Mouse (Mus musculus): Measurements from ENCODE around the gene Cxcl3. TPM values are rescaled to one million over a fixed set of nuclear protein-coding genes. Genes with fewer than 3 reads are reported as not detected.
"Not testable (repeated sequence)": the region's sequence is repeated elsewhere in the genome, so short reads cannot be mapped to it uniquely, and the experiment has no call there.

Gene Cxcl3
- polyA plus RNA-seq, 1 experiment from 2014 or later = 0.25 TPM

DNA sequence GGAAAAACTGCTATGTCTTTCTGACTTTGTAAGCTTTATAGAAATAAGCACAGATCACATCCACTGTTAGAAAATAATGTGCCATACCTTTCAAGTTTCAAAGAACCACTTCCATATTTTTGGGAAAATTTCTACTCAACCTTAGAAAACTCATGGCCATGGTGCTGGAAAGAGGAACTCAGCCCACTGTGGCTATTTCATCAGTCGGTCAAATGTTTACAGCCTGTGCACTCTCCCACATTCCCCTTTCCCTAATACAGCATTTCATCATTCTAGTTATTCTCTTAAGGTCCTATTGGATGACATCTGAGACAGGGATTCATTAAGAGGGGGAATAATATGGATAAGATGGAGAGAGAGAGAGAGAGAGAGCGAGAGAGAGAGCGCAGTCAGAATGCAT is 2.2 kb upstream of the Cxcl3 start:
- Histone ChIP-seq H3K9me3 (ENCODE audit: control insufficient read depth, low read length) (no peaks in the 10 kb centered on the region), H3K36me3 (ENCODE audit: control insufficient read depth, insufficient read depth, low read length) (no peaks in the 10 kb centered on the region), H3K4me3 (ENCODE audit: low read depth, low read length) (no peak overlapping the region), H3K4me2 (no peak overlapping the region), H3K27me3 (replicated peaks; ENCODE audit: control insufficient read depth, insufficient read depth, low read length) (no peaks in the 10 kb centered on the region), H3K9ac (ENCODE audit: low read depth, low read length) (no peak overlapping the region), H3K4me1 (replicated peaks; ENCODE audit: control insufficient read depth, insufficient read depth, low read length) (no peaks in the 10 kb centered on the region), H3K27ac (ENCODE audit: low read depth, low read length) (no peak overlapping the region)
- DNase-seq (ENCODE audit: low spot score) (no peak), ATAC-seq (replicated peaks; ENCODE audit: low FRiP score) (no peak)
- WGBS = 75% methylated on average over 3 of the region's 3 CpGs

DNA sequence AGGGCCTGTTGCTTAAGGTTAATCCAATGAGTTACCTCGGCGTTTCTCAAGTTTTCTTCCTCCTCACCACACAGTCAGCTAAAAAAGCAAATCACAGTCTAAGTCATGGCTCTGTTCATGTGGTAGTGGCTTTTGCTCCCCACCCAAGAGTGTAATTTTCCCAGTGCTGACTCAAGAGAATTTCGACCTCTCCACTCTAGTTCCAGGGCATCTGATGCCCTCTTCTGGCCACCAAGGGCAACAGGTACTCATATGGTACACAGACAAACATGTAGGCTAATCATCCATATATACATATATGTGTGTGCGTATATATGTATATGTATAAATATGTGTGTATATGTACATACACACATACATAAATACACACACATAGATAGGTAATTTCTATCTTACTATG is 2.2 kb downstream of the Cxcl3 start:
- Histone ChIP-seq H3K4me2 (no peak overlapping the region), H3K4me1 (replicated peaks; ENCODE audit: control insufficient read depth, insufficient read depth, low read length) (no peaks in the 10 kb centered on the region), H3K27ac (ENCODE audit: low read depth, low read length) (no peak overlapping the region), H3K4me3 (ENCODE audit: low read depth, low read length) (no peak overlapping the region), H3K36me3 (ENCODE audit: control insufficient read depth, insufficient read depth, low read length) (no peaks in the 10 kb centered on the region), H3K27me3 (replicated peaks; ENCODE audit: control insufficient read depth, insufficient read depth, low read length) (no peaks in the 10 kb centered on the region), H3K9ac (ENCODE audit: low read depth, low read length) (no peak overlapping the region), H3K9me3 (ENCODE audit: control insufficient read depth, low read length) (no peaks in the 10 kb centered on the region)
- 67% methylated on average over 4 of the region's 4 CpGs for WGBS
- DNase-seq (ENCODE audit: low spot score) (no peak), ATAC-seq (replicated peaks; ENCODE audit: low FRiP score) (no peak)

DNA sequence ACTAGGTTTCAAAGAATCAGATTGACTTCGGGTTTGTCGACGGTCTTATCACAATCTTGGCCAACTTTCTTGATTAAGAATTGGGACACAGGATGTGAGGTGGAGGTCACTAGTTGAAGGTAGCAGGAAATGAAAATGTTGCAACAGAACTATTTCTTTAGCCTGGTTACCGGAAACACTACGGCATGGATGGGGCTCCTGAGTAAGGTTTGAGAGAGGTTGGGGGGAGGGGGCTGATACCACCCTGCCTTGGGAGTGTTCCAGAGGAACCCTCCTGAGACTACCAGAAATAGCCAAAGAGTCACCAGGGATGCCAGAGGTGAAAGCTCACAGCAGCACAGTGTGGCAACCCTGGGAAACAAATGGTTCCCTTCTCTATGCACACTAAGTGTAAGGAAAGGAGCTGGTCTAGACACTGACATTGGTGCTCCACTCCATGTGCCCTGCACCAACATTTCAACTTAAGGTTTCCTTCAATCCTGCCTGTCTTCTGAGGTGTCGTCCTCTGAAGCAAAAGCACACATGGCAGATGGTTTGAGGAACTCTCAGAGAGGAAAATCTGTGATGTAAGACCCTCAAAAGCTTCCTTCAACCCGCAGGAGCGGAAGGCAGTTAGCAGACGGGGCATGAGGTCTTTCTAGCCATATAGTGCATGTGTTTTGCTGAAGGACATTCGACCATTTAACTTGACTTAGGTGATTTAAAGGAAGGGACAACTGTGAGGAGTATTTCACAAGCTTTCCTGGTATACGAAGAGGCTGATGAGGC is 3.6 kb downstream of the Cxcl3 start:
- Histone ChIP-seq H3K27ac (ENCODE audit: low read depth, low read length) (no peak overlapping the region), H3K9ac (ENCODE audit: low read depth, low read length) (no peak overlapping the region), H3K27me3 (replicated peaks; ENCODE audit: control insufficient read depth, insufficient read depth, low read length) (no peaks in the 10 kb centered on the region), H3K9me3 (ENCODE audit: control insufficient read depth, low read length) (no peaks in the 10 kb centered on the region), H3K4me3 (ENCODE audit: low read depth, low read length) (no peak overlapping the region), H3K4me1 (replicated peaks; ENCODE audit: control insufficient read depth, insufficient read depth, low read length) (no peaks in the 10 kb centered on the region), H3K4me2 (no peak overlapping the region), H3K36me3 (ENCODE audit: control insufficient read depth, insufficient read depth, low read length) (no peaks in the 10 kb centered on the region)
- DNase-seq (ENCODE audit: low spot score) (no peak), ATAC-seq (replicated peaks; ENCODE audit: low FRiP score) (no peak)
- WGBS = 53% methylated on average over 11 of the region's 11 CpGs

DNA sequence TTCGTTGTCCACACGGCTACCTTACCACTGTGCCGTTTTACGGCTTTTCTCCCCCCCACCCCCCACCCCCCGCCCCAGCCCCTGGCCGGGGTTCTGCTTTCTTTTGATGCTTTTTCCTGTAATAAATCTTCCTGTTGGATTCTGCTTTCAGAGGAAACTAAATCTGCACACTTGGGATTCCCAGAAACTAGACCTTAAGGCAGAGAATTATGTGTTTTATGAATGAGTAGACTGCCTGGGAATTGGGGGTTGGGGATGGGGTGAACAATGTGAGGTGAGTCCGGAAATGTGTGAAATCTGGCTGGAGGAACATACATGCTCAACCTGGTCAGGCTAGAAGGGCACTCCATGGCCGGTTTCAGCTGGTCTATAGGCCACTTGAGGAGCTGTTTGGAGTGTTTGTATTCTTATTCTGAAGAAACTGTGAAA is 4.2 kb downstream of the Cxcl3 start:
- WGBS = 45% methylated on average over 8 of the region's 8 CpGs
- ATAC-seq (replicated peaks; ENCODE audit: low FRiP score) (no peak), DNase-seq (ENCODE audit: low spot score) (no peak)
- no peak overlapping the region for H3K27ac ChIP-seq (ENCODE audit: low read depth, low read length)
- no peaks in the 10 kb centered on the region for H3K4me1 ChIP-seq (replicated peaks; ENCODE audit: control insufficient read depth, insufficient read depth, low read length)
- no peak overlapping the region for H3K4me2 ChIP-seq
- no peak overlapping the region for H3K9ac ChIP-seq (ENCODE audit: low read depth, low read length)
- H3K4me3 ChIP-seq (ENCODE audit: low read depth, low read length) = no peak overlapping the region
- no peaks in the 10 kb centered on the region for H3K9me3 ChIP-seq (ENCODE audit: control insufficient read depth, low read length)
- H3K27me3 ChIP-seq (replicated peaks; ENCODE audit: control insufficient read depth, insufficient read depth, low read length) = no peaks in the 10 kb centered on the region
- H3K36me3 ChIP-seq (ENCODE audit: control insufficient read depth, insufficient read depth, low read length) = no peaks in the 10 kb centered on the region

DNA sequence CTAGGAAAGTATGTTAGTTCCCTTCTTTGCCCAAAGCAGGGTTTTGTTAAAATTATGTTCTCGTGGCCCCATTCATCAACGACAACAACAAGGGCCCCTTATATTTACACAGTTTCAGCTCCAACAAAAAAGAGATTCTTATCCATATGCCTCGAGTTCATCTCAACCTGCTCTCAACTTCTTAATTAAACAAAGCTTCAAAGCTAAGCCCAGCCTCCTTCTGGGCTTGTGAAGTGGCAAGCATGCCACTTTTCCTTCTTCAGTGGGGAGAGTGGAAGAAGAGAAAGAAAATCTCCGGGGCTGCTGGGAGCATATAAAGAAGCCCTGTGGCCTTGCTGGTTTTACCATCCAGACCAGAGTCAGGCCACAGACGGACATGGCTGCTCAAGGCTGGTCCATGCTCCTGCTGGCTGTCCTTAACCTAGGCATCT is 8.3 kb downstream of the Cxcl3 start, which contains the start of gene Cxcl15:
TSS of gene Cxcl15 (plus strand) at position 340 of the 431 bp plus-strand sequence.
- no peak within 1 kb of the TSS for H3K27ac ChIP-seq (ENCODE audit: low read depth, low read length)
- 61% methylated on average over 5 of the region's 5 CpGs for WGBS
- no peak within 1 kb of the TSS for H3K9ac ChIP-seq (ENCODE audit: low read depth, low read length)
- no peaks in the 10 kb centered on the region for H3K9me3 ChIP-seq (ENCODE audit: control insufficient read depth, low read length)
- no peak for DNase-seq (ENCODE audit: low spot score)
- H3K4me1 ChIP-seq (replicated peaks; ENCODE audit: control insufficient read depth, insufficient read depth, low read length) = no peaks in the 10 kb centered on the region
- H3K27me3 ChIP-seq (replicated peaks; ENCODE audit: control insufficient read depth, insufficient read depth, low read length) = no peaks in the 10 kb centered on the region
- H3K4me3 ChIP-seq (ENCODE audit: low read depth, low read length) = no peak within 1 kb of the TSS
- H3K4me2 ChIP-seq = no peak within 1 kb of the TSS
- no peak for ATAC-seq (replicated peaks; ENCODE audit: low FRiP score)
- no peaks in the 10 kb centered on the region for H3K36me3 ChIP-seq (ENCODE audit: control insufficient read depth, insufficient read depth, low read length)

DNA sequence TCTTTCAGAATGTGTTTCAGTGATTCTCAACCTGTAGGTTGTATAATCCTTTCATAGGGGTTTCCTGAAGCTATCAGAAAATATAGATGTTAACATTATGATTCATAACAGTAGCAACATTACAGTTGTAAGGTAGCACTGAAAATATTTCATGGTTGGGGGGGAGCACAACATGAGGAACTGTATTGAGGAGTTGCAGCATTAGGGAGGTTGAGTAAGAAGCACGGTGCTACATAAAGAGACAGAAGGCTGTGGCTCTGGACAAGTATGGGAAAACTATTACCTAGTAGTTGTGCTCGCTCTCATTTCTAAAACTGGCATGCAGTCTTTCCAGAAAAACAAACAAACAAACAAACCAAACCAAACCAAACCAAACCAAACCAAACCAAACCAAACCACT is 9.5 kb downstream of the Cxcl3 start:
- ATAC-seq (replicated peaks; ENCODE audit: low FRiP score); H3K27me3 ChIP-seq (replicated peaks; ENCODE audit: control insufficient read depth, insufficient read depth, low read length); H3K4me2 ChIP-seq; H3K4me1 ChIP-seq (replicated peaks; ENCODE audit: control insufficient read depth, insufficient read depth, low read length); DNase-seq (ENCODE audit: low spot score); H3K9me3 ChIP-seq (ENCODE audit: control insufficient read depth, low read length); H3K36me3 ChIP-seq (ENCODE audit: control insufficient read depth, insufficient read depth, low read length); H3K4me3 ChIP-seq (ENCODE audit: low read depth, low read length); H3K27ac ChIP-seq (ENCODE audit: low read depth, low read length); H3K9ac ChIP-seq (ENCODE audit: low read depth, low read length): not testable (repeated sequence)
- 88% methylated on average over 2 of the region's 2 CpGs for WGBS

DNA sequence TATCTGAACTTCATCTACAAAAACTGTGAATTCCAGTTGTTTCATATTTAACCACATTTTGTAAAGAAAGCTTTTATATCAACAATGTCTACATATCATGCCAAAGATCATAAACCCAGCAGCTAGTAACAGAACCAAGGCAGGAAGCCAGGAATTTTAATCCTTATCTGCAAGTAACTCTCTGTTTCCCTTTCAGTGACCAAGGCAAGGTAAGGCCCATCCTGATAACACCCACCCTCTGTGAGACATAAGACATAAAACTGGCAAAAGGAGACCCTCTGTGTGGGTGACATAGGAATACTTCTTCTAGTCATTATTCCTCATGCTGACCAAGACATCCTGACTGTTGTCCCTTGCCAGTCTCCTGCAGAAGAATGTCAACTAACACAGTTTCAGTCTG is 18.7 kb downstream of the Cxcl3 start:
- Histone ChIP-seq H3K36me3 (ENCODE audit: control insufficient read depth, insufficient read depth, low read length) (no peaks in the 10 kb centered on the region), H3K4me1 (replicated peaks; ENCODE audit: control insufficient read depth, insufficient read depth, low read length) (no peaks in the 10 kb centered on the region), H3K27ac (ENCODE audit: low read depth, low read length) (no peak overlapping the region), H3K27me3 (replicated peaks; ENCODE audit: control insufficient read depth, insufficient read depth, low read length) (no peaks in the 10 kb centered on the region), H3K4me2 (no peak overlapping the region), H3K9me3 (ENCODE audit: control insufficient read depth, low read length) (no peaks in the 10 kb centered on the region), H3K4me3 (ENCODE audit: low read depth, low read length) (no peak overlapping the region), H3K9ac (ENCODE audit: low read depth, low read length) (no peak overlapping the region)
- no peak for DNase-seq (ENCODE audit: low spot score)
- no peak for ATAC-seq (replicated peaks; ENCODE audit: low FRiP score)

DNA sequence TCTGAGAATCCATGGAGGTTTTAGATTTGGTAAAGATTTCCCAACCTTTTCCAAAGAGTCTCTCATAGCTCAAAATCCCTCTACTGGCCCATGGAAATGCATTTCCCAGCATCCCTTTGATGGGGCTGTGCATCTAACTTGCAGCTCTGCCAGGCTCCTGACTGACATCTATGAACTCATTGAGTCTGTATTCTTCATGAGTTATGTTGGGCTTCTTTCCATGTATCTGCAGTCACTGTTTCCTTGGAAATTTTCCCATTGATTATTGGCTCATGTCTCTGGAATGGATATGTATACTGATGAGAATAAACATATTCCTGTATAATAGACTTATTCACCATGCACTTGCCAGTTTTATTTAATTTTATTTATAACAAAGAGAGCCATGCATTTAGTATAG is 20.1 kb downstream of the Cxcl3 start:
- Histone ChIP-seq H3K4me2 (no peak overlapping the region), H3K27ac (ENCODE audit: low read depth, low read length) (no peak overlapping the region), H3K4me1 (replicated peaks; ENCODE audit: control insufficient read depth, insufficient read depth, low read length) (no peaks in the 10 kb centered on the region), H3K9me3 (ENCODE audit: control insufficient read depth, low read length) (no peaks in the 10 kb centered on the region), H3K9ac (ENCODE audit: low read depth, low read length) (no peak overlapping the region), H3K4me3 (ENCODE audit: low read depth, low read length) (no peak overlapping the region), H3K27me3 (replicated peaks; ENCODE audit: control insufficient read depth, insufficient read depth, low read length) (no peaks in the 10 kb centered on the region), H3K36me3 (ENCODE audit: control insufficient read depth, insufficient read depth, low read length) (no peaks in the 10 kb centered on the region)
- ATAC-seq (replicated peaks; ENCODE audit: low FRiP score) (no peak), DNase-seq (ENCODE audit: low spot score) (no peak)

DNA sequence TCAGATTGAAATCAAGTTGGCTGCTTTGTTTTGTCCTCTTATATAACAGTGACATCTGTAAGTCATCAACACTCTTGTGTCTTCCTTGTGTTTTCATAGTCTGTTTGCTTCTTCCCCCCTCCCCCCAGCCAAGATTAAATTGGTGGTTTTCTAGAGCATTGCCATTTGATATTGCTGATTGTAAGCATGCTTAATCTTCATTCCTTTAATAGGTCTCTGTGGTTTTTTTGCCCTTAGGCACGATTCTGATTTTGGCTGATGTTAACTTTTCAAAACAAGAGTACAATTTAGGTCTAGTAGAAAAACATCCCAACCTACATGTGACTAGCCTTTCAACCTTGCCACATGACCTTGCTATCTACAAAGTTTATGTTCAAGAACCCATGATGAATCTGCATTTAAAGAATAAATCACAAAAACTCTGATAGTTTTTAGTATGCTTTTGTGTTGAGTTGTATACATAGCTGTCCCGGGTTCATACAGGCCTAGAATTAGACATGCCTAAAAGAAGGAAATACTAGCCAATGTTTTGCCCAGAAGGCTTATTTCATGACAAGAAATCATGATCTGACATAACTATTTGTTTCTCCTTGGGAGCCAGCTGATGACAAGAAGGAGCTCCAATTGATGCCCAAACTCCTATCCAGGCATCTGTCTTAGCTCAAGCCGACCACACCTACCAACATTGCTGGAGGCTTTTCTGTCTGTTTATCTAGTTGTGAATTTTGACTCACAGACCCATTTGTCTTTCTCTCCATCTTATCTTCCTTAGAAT is 21.5 kb downstream of the Cxcl3 start:
- no peaks in the 10 kb centered on the region for H3K27me3 ChIP-seq (replicated peaks; ENCODE audit: control insufficient read depth, insufficient read depth, low read length)
- no peak overlapping the region for H3K4me2 ChIP-seq
- ATAC-seq (replicated peaks; ENCODE audit: low FRiP score) = no peak
- no peak overlapping the region for H3K4me3 ChIP-seq (ENCODE audit: low read depth, low read length)
- no peak overlapping the region for H3K9ac ChIP-seq (ENCODE audit: low read depth, low read length)
- no peak for DNase-seq (ENCODE audit: low spot score)
- no peak overlapping the region for H3K27ac ChIP-seq (ENCODE audit: low read depth, low read length)
- WGBS = 80% methylated on average over 3 of the region's 3 CpGs
- H3K36me3 ChIP-seq (ENCODE audit: control insufficient read depth, insufficient read depth, low read length) = no peaks in the 10 kb centered on the region
- H3K9me3 ChIP-seq (ENCODE audit: control insufficient read depth, low read length) = no peaks in the 10 kb centered on the region
- H3K4me1 ChIP-seq (replicated peaks; ENCODE audit: control insufficient read depth, insufficient read depth, low read length) = no peaks in the 10 kb centered on the region
